Mouse (Mus musculus): ENCODE results near the gene Atp23.

Atp23 gene

GRCm38 (mm10) chr10:126900821-126901487 lies at the start of gene Atp23:
Gene Atp23, minus strand, starts transcription at chr10:126901355.
- DNase-seq (ENCODE audit: low spot score) = peak; percentile 81

- DNase-seq (ENCODE audit: low spot score) = no peak
These were observed 49.4 kb upstream of the Atp23 start for GRCm38 (mm10) chr10:126950572-126950971.

GRCm38 (mm10) chr10:126949824-126950223 lies 48.7 kb upstream of the Atp23 start:
- DNase-seq (ENCODE audit: low spot score) = no peak

- DNase-seq (ENCODE audit: low spot score) = no peak
These were observed 44.4 kb upstream of the Atp23 start for GRCm38 (mm10) chr10:126945531-126945930.

- DNase-seq (ENCODE audit: low spot score) = no peak
These were observed 39.8 kb upstream of the Atp23 start for GRCm38 (mm10) chr10:126940949-126941348.

- no peak for DNase-seq (ENCODE audit: low spot score)
These were observed 34.6 kb upstream of the Atp23 start for GRCm38 (mm10) chr10:126935556-126936381.

- DNase-seq (ENCODE audit: low spot score) = no peak
These were observed 34.0 kb upstream of the Atp23 start for GRCm38 (mm10) chr10:126935121-126935520.

DNA sequence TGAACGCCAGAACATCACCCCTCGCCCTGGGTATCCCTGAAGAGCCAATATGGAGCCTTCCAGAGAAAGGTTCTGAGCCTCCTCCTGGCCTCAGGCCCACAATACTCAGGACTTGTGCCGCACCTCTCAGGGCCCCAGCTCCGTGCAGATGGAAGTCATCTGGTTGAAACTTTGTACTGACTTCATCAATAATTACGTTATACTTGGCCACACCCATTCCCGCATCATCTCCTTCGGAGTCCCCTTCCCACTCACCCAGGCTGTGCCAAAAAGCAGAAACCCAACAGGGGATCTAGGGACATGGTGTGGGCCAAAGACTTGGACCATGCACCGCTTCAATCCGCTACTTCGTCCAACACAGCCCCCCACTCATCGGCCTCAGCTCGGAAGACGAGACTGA lies 33.4 kb upstream of the Atp23 start:
- DNase-seq (ENCODE audit: low spot score) = no peak

DNA sequence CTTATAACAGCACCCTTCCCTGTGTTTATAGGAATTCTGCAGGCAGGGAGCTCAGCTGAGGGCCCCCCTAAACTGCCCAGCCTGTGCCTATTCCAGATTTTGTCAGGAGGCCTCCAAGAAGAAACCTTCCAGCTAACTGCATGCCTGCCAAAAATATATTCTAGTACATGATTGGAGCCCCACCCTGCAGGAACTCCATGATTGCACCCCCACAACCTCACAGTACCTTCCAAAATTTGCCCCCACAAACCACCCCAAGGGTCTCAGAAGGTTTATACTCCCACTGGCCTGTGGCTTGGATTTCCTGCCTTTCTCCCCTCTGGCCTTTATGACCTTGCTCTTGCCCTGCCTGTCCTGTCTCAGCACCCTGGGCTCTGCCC lies 30.6 kb upstream of the Atp23 start:
- DNase-seq (ENCODE audit: low spot score) = no peak

DNA sequence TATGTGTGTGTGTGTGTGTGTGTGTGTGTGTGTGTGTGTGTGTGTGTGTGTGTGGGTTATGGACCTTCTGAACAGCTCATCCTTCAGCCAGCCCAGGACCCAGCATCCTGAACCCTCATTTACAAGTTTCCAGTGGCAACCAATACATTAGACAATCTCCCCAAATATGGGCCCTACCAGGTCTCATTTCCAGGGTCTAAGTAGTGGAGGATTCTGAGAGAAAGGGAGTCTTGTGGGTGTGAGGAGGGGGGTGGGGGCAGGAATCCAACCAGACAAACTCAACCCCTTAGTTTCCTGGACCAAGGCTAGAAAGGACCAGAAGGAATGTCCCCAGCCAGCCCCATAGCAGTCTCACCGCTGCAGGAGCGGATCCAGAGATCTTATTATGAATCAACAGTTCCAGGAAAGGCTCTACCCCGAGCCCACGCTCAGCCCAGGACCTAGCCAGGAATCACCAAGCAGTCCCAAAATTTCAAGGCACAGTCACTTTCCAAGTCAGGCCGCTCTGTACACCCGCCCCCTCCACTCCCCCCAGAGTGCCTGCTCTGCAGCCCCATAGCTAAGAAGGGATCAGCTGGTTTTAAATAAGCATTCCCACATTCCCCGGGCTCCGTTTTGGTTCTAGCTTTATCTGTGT lies 30.1 kb upstream of the Atp23 start:
- DNase-seq (ENCODE audit: low spot score) = no peak

DNA sequence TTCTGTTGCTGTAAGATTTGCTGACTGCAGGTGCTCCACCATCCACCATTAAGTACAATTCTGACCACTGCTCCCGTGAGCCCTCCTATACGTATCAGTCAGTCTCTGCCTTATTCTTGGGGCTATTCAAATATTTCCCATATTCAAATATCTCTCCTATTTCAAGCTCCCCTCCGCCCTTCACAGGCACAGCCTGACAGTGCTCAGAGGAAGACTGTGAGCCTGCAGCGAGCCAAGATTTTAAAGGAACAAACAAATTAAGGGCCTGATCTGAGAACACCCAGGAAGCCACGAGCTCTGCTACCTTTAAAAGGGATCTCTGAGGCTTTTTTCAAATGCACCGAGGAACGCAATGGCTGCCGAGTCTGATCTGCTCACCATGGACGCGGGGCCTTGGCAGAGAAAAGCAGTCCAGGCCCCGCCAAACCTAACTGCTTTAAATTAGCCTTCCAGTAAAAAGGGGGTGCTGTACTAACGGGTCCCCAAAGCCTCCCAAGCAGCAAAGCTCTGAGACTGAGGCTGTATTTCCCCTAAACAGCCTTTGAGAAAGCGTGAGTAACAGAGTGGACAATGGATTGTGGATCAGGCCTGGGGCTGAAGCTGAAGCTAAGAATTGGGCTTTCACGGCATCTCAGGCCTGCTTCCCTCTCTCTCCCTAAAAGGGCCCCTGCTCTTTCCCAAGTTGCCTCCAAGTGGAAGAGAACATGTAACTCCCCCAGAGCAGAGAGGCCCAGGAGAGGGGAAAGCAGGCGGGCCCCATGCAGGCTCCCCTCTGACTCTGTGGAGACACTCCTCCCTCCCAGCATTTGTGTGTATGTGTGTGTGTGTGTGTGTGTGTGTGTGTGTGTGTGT lies 29.3 kb upstream of the Atp23 start:
- DNase-seq (ENCODE audit: low spot score) = no peak

GRCm38 (mm10) chr10:126929543-126929942 lies 28.4 kb upstream of the Atp23 start:
- DNase-seq (ENCODE audit: low spot score) = no peak

GRCm38 (mm10) chr10:126928819-126929206 lies 27.7 kb upstream of the Atp23 start:
- no peak for DNase-seq (ENCODE audit: low spot score)

DNA sequence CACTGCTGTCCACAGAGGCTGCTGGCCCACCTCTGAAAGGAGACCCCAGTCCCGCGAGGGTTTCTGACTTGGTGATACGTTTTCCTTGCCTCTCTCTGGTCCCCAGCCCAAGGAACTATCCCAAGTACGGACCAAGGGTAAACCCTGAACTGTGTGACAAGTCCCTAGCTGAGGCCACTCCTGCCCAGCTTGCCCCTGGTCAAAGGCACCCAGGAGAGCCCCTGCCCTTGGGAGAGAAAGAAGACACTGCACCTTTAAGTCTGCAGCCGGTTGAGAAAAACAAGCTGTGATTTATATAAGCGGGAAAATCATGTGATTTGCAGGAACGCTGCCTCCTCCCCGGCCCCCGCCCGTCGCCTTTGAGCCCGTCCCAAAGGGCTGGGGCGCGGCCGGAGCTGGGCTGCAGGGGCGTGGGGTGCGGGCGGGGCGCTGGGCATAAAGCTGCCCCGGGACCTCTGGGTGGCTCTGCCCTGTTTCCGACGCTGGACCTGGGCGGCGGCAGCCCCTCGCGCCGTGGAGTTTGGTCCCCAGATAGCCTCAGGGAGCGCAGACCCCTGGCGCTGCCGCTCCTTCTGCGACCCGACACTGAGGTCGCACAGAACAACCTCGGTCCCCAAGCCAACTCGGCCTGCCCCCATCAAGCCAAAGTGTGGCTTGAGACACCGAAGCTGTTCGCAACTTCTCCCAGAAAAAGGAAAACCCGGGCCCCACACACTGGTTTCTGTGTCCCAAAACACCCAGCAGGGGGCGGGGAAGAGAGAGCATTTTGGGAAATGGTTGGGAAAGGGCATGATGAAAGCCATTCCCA lies 27.1 kb upstream of the Atp23 start:
- DNase-seq (ENCODE audit: low spot score) = peak; percentile 61

- no peak for DNase-seq (ENCODE audit: low spot score)
These were observed 26.2 kb upstream of the Atp23 start for GRCm38 (mm10) chr10:126927101-126927961.

DNA sequence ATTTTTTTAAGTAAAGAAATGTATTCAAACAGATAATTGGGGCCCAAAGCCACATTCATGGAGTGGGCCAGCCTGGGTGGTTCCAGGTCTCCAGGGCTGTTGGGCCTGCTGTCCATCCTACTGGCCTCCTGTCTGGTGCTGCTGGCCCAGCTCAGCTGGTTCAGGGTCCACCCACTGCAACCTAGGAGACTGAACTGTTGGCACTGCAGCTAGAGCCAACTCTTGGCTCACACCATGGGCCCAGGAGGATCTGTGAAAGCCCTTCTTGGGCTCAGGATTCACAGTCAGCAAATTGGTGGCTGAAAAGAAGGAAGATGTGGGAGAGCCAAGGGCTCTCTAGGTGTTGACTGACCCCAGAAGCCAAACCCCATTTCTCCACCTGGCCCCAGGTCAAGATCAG lies 24.2 kb upstream of the Atp23 start:
- DNase-seq (ENCODE audit: low spot score) = no peak

GRCm38 (mm10) chr10:126924087-126924486 lies 22.9 kb upstream of the Atp23 start:
- DNase-seq (ENCODE audit: low spot score) = no peak

GRCm38 (mm10) chr10:126920220-126920619 lies 19.1 kb upstream of the Atp23 start:
- DNase-seq (ENCODE audit: low spot score) = no peak

DNA sequence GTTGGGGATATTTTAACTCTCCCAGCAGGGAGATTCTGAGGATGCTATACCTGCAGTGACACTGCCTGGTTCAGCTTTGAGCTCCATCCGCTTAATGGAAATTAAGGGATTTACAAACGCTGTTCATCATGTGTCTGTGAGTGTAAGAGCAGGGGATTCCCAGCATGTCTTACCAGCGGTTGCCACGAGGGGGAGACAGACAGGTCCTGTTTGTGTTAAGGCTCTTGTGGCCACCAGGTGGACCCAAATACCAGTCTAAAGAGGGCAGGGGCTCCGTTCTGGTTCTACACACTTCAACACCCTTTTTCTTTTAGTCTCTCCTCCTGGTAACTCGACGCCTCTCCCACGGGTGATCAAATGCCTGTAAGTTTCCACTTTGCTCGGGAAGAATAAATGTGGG lies 17.9 kb upstream of the Atp23 start:
- DNase-seq (ENCODE audit: low spot score) = peak; percentile 79

- DNase-seq (ENCODE audit: low spot score) = no peak
These were observed 13.1 kb upstream of the Atp23 start for GRCm38 (mm10) chr10:126914288-126914687.

All from urinary bladder, postnatal 10 days (tissue).